Mouse (Mus musculus): Measurements from ENCODE around the gene Tyw1.

DNA sequence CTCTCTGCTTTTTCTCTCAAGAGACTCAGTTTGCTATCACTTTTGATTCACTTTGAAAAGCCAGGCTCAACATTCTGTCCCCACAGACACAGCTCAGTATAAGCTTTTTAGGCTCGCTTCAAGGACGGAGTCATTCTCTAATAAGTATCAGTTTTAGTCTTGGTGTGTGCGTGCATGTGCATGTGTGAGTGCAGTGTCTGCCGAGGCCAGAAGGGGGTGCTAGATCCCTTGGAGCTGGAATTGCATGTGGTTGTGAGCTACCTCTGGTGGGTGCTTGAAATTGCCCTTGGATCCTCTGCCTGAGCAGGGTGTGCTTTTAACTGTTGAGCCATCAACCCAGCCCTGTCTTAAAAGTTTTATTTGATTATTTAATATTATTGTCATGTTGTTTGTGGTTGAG, 54.7 kb downstream of the Tyw1 start:
- TF ChIP-seq POLR2A (IDR thresholded peaks at IDR 0.05; ENCODE audit: insufficient read depth, low read depth, low read length) = no peak
- no peak for TF ChIP-seq CTCF (IDR thresholded peaks at IDR 0.05)
- no peak for TF ChIP-seq EP300 (IDR thresholded peaks at IDR 0.05; ENCODE audit: insufficient read depth, low read depth, low read length)
